Mouse (Mus musculus) T-helper 17 cell (primary cell): ENCODE data around the gene Chrna9.

Source experiments
- in situ Hi-C, 2 experiments: fragments of 300-600 bp; cut with MboI, MseI; formaldehyde crosslinking; loops; 1 replicate in 1 of 2; 2 replicates in 1 of 2; pipeline ENCODE4 v1.15.1; 2025; ENCODE audit warnings: high pct_unique_total_duplicates in 2 of 2

Chrna9 gene

DNA sequence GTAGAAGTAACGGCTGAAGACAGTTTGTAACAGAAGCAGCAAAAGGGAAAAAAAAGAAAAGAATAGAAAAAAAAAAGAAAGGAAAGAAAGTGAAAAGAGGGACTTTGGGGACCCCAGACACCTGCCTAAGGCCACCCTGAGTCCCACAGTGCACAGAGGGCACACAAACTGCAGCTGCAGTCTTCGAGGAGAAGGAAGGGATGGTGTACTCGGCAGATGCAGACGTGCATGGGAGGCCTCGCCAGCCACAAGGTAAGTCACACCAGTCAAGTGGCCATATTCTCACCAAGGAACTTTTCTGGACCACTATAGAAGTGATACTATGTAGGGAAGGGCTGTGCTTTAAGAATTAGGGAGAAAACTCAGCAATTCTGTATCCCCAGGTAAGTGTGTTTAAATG lies at the start of gene Chrna9:
TSS of gene Chrna9 (plus strand) at position 139 of the 400 bp plus-strand sequence.
- in situ Hi-C loops, result loop anchor here (5.0 to 10.0 kb wide), 2 partner anchors 100 to 102 kb away; no protein-coding TSS in a partner anchor

DNA sequence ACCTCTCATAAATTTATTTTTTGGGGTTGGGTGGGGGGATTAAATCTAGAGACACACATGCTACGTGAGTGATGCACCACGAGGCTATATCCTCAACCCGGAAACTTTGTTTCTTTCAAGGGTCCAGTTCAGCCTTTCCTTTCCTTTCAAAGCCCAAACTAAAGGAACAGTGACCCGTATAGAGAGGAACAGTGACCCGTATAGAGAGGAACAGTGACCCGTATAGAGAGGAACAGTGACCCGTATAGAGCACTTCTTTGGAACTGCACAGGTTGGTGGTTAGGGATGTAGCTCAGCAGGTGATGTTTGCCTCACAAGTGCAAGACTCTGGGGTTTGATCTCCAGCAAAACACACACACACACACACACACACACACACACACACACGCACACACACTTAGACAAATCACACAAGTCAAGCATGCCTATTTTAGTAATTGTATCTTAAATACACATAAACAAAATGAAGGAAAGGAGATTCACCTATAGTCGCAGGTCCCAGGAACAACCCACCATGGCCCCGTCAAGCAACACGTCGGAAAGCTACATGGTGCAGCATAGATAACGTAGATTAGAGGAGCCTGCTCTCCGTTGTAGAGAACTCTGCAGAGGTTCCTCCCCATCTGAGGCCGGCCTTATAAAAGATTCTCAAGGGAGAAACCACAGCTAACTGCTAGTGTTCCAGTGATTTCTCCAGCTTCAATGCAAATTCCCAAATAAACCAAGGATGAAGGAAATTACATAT lies 48.9 kb upstream of the Chrna9 start:
- in situ Hi-C loops, result loop anchor here (5.0 to 10.0 kb wide), 2 partner anchors 41 to 1759 kb away; no protein-coding TSS in a partner anchor

DNA sequence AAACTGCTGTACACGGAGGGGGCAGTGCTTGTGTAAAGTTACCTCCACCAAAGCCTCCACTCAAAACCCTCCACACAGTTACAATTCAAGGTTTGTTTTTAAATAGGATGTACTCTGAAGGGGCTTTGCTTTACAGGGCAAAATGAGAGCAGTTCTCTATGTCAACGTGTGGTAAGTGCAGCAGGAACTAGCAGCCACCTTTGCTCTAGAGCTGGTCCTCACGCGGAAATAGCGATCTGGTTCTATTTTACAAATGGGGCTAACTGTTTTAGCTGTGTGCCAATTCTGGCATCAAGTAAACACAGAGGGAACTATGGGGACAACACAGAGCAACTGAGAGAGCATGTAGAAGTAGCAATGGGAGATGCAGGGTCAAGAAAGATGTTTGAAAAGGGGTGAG lies 46.6 kb upstream of the Chrna9 start:
- in situ Hi-C loops, result loop anchor here (5.0 to 10.0 kb wide), 2 partner anchors 39 to 1757 kb away; no protein-coding TSS in a partner anchor

DNA sequence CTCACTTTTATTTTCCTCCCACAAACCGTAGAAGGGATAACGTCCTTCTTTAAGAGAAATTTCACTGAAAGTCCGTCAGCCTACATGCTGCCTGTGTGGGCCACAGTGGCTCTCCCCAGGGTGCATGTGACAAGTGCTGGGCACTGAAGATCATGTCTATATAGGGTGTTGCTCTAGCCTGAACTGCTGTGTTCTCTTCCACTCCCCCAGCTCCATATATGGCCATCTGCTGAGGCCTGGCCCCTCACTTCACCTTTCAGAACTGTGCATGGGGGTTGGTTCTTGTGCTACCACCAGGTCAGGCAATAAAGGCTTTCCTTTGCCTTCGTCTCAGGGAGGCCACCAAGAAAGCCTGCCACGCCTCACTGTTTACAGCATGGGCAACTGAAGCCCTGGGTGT lies 45.7 kb upstream of the Chrna9 start:
- in situ Hi-C loops, result loop anchor here (5.0 to 10.0 kb wide), 2 partner anchors 38 to 1756 kb away; no protein-coding TSS in a partner anchor

DNA sequence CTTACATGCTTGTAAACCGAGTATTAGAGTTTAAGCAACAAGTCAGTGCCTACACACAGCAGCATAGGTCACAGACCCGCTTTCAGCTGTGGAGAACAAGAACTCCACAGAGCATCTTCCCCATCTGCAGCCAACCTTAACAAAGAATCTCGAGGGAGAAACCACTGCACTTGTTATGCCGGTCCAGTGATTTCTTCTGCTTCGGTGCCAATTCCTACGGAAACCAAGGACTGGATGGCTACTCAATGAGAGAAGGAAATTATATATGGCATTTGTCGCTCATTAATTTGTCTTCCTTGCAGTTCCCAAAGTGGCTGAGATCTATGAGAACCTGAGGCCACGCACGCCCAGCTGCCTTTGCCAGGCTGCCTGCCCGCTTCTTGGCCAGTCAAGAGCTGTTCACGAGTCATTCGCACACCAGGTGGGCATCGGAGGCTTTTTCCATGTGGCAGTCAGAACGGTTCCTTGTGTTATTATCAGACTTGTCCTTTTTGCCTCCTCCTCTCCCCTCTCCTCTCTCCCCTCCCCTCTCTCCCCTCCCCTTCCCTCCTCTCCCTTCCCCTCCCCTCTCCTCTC lies 43.4 kb upstream of the Chrna9 start:
- in situ Hi-C loops, result loop anchor here (5.0 kb wide), 1 partner anchor 44 kb away; no protein-coding TSS in a partner anchor

DNA sequence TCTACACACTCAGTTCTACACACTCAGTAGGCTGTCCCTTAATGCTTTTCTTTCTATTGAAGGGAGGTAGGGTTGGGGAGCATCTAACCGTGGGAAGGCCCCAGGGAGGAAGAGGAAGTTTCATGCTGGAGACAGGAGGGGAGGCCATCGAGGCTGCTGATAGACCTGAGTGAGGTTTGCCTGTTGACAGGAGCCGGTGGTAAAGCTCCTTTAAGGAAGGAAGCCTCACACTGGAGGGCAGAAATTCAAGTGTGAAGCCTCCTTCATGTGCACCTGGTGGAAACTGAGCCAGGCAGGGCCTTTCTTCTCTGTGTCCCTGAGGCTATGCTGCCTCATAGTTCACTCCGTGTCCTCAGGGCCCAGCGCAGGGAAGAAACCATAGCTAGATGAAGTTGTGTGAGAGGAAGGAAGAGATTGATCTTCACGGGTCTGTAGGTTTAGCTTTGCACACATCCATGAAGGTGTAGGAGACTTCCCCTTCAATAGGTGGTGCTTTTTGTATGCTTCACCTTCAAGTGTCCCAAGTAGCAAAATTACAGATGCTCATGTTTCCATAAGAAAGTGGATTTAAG lies 39.5 kb upstream of the Chrna9 start:
- in situ Hi-C loops, result no loop called here

DNA sequence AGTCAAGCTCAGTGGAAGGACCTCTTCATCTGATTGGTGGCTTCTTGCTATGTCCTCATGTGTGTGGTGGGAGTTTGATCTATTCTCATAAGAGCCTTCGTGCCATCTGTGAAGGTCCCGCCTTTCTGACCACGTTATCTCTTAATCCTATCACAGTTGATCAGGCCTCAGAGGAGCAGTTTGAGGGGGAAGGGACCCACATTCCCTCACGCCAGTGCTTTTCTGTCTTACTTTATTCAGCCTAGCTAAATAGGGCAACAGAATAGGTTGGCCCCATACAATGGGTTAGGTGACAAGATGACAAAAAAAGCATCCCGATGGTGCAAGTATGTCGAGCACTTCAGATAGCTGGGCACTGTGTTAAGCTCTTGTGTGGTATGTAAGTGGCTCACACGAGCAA lies 39.0 kb upstream of the Chrna9 start:
- in situ Hi-C loops, result no loop called here

DNA sequence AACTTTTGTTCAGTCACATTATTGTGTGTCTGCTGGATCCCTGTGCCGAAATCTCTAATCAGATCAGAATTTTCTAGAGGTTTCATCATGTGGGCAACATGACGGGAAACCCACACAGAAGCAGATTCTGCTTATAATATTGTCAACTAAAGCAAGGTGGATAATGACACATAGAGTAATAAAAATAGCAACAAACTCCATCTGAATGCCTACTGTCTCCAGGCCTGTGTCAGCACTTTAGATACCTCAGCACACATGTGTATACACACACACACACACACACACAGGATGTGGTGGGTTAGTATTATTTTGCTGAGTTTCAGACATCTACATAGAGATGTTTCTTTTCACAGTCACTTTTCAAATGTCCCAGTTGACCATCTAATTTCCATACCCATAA lies 37.0 kb upstream of the Chrna9 start:
- in situ Hi-C loops, result no loop called here

DNA sequence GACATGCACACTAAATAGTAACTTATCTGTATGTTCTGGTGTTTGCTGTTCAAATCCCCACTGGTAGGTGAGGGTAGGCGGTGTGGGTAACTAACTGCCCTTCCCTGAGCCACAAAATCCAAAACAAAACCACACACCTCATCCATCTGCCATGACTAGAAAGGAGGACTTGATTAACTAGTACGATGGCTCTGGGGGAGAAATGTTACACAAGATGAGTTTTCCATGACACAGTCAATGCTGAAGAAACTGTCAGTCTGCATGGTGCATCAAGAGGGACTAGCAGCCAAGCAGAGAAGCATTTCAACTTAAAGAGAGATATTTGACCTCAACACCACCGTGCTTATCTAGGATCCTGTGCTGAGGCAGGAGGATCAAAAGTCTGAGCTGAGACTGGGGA lies 36.0 kb upstream of the Chrna9 start:
- in situ Hi-C loops, result no loop called here

DNA sequence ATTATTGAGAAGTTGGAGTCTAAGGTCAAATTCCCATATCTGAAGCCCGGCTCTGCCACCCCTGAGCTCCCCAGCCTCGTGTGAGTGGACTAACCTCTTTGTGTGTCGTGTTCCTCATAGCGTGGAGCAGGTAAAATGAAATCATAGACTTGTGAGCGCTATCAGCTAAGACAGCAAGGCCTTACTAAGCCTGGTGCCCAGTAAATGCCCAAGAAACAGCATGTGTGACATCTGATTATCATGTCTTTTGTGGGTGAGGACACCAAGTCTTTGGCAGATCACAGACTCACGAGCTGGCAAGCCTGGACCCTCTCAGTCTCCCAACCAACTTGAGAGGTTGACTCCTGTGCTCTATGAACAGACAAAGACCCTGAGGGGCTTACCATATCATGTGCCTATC lies 34.6 kb upstream of the Chrna9 start:
- in situ Hi-C loops, result no loop called here

DNA sequence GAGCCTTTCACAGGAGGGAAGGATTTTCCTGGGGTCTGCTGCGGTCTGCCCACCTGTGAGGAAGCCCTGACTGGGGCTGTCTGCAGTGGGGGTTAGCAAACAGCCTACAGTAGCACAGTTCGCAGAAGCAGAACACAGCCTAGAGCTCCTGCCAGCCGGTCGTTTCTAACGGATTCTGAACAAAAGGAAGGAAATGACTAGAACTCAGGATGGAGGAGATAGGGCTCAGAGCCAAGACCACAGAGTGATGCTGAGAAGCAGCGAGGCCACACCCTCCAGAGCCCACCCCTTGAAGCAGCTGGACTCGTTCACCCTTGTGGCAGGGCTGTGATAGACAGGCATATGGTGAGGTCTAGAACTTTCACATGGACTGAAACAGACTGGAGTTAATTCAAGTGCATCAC lies 33.9 kb upstream of the Chrna9 start:
- in situ Hi-C loops, result no loop called here

DNA sequence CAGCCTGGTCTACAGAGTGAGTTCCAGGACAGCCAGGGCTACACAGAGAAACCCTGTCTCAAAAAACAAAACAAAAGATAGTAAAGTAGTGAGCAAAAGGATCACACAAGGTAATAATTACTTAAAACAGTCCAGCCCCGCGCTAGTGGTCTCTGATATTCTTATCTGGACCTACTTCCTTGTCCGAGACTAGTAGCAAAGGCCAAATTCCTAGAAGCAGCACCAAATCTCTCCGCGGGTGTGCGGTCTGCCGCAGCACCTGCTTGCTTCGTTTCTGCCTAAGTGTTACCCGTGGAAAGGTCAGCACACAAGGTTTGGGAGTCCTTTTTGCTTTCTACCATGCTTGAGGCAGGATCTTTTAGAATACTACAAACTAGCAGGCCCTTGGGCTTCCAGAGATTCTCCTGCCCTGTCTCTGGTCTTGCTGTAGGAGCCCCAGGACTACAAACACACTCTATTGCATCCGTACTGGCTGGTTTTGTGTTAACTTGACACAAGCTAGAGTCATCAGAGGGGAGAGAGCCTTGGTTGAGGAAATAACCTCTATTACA lies 32.8 kb upstream of the Chrna9 start:
- in situ Hi-C loops, result no loop called here

DNA sequence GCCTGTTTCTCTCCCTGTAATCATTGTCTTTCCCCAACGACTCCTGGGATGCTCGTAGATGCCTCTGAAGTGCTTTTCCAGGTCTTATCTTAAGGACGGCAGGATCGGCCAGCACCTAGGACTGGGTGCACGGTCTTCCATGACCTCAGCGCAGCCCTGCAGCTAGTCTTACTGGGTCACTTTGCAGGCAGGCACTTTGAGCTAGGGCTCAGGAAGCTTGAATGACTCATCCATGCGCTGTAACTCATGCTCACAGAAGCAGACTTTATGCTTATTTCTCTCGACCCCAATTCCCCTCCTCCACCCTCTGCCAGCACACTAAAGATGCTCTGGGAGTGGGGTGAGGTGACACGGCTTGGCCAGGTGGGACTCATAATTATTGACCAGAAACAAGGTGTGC lies 31.9 kb upstream of the Chrna9 start:
- in situ Hi-C loops, result no loop called here

DNA sequence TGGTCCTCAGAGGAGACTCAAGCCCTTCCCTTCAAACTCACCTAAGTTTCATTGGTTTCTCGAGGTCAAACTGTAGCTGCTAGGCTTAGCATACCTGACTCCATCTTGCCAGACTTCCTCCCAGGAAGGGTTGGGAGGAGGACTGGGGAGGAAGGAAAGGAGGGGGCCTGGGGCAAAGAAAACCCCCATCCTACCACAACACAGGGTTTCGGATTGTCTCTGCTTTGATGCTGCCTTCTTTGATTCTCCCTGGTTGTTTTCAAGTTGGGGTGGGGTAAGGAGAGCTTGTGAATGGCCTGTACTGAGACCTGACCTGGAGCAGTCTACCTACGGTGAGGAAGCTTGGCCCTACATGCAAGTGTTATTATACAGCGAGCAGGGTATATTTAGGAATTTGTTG lies 30.2 kb upstream of the Chrna9 start:
- in situ Hi-C loops, result no loop called here

DNA sequence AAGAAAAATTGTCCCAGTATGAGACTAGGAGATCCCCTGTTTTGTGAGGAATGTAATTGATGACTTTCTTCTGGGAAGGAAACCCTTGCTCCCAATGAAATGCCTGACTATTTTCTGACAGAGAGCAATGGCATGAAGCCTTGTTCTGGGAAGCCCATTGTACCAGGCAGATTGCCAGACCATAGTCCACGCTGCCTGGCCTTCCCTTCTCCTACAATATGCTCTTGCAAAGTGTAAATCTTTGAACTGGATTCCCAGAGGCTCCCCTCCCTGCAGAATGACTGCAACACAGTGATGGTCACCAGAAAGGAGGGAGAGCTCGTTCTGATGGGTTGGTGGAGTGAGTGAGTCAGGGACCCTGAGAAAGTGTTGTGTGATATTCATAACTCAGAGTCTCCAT lies 26.0 kb upstream of the Chrna9 start:
- in situ Hi-C loops, result no loop called here

DNA sequence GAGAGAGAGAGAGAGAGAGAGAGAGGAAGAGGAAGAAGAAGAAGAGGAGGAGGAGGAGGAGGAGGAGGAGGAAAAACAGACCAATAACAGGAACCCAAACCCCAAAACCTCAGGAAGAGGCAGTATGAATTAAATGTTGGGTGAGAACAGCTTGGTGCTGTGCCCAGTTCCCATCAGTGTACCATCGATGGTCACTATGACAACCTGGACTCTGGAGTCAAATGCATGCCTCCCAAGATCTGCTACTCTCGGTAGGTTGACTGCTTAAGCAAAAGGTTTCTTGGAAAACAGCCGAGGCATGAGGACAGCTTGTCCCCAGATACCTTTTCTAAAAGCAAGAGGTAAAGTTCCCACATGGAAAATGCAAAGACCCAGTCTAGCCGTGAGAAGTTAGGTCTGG lies 25.4 kb upstream of the Chrna9 start:
- in situ Hi-C loops, result no loop called here

DNA sequence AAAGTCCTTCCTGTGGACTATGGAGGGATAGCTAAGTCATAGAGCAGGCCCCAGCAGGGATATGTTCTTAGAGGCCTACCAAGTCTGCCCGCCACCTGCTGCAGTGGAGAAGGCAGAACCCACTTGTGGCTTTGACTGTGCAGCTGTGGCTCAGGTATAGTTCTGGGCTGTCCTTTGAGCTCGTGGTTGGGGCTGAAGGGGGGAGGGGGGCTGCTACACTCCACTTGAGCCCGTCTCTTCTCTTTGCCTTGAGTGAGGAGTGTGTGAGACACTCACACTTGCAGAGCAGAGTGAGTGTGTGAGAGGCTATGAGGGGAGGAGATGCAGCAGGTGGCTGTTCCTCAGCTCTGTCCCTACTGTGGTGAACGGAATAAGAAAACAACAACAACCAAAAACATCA lies 24.3 kb upstream of the Chrna9 start:
- in situ Hi-C loops, result no loop called here

DNA sequence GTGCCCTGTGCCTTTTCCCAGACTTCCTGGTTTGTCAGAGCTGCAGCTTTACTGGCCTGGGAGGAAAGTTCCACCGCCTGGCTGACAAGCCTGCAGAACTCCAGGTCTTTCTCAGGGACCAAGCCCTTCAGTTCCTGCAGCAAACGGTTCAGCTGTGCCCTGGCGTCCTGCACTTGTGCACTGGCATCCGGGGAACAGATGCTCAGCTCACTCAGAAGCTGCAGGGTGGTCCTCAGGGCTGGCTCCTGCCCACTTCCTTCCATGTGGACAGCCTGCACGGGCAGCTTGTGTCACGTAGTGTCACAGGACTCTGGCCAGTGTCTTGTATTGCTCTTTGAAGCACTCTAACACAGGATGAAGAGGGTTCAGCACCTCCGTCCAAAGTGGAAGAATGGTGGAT lies 23.0 kb upstream of the Chrna9 start:
- in situ Hi-C loops, result no loop called here

DNA sequence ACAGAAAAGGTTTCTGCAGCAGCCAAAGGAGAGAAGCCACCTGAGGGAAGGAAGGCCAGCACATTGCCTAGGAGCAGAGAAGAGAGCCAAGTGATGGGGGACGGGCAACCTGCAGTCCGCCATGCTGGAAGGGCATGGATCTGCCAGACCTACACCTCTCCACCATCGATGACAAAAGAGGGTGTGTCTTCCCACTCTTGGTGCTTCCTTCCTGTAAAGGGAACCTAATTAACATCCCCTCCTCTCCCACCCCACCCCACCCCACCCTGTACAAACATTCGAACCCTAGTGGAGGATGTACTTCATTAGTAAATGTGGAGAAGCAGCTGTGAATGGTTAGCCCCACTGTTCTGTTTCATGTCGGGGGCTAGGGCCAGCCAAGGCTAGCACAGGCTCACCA lies 22.5 kb upstream of the Chrna9 start:
- in situ Hi-C loops, result no loop called here

DNA sequence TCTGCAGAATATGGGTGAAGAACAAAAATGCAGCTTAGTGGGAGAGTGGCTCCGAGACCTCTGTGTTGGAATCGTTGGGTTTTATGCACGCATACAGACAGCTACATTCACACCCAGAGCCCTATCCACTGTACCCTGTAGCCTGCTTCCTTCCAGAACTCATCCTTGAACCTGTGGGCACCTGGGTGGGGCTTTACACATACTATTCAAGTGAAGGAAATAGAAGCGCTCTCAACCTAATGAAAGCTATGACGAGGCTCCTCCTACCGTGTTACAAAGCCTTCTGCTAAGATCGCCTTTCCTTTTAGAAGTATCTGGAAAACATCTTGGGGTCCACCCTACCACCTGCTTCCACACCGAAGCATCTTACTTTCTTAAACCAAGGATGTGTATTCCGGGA lies 21.6 kb upstream of the Chrna9 start:
- in situ Hi-C loops, result no loop called here

DNA sequence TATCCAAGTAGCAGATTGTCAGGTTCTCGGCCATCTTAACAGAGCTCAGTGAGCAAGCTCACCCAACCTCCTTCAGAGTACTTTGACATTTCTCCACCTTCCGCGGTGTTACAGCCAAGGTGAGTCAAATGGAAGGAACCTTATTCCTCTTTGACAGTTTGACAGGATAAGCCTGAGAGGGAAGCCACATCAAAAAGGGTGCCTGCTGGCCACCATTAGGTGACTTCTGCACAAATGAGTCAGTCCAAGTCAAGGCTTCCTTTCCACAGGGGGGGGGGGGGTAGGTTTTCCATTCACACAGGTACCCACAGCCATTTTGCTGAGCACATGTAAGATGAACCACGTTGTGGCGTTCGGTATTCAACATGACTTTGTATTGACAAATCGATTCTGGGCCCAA lies 20.4 kb upstream of the Chrna9 start:
- in situ Hi-C loops, result no loop called here

DNA sequence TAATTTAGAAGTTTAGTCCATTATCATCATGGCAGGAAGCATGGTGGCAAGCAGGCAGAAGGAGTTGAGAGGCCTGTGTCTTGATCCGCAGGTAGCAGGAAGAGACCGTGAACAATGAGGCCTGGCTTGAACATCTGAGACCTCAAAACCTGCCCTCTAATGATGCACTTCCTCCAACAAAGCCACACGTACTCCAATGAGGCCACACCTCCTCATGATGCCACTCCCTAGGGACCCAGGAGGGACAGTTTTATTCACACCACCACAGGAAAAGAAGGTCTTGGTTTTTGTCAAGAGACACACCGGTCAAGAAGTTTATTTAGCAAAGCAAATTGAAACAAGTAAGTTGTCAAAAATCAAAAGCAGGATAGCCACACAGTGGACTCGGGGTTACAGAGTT lies 17.8 kb upstream of the Chrna9 start:
- in situ Hi-C loops, result no loop called here

DNA sequence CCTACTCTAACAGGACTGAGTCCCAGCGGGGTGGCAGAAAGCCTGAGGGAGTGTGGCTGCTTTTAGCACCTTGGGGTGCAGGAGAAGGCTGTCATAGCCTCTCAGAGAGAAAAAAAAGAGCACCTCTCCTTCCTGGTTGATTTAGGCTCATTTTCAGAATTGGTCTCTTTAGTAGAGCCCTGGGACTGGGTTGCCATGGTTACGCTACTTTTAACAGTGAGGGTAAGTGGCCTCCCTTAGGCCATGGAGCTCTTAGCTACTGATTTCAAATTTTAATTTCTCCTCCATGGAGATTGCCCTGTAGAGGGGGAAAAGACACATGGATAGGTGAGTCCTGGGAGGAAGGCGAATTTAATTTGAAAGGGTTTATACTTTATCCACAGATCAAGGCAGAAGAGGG lies 16.1 kb upstream of the Chrna9 start:
- in situ Hi-C loops, result no loop called here
